Mouse (Mus musculus): ENCODE results near the gene Col6a4. TPM values are rescaled to one million over a fixed set of nuclear protein-coding genes. Genes with fewer than 3 reads are reported as not detected.

The Col6a4 gene
- not detected for polyA plus RNA-seq (2017; shearing (Covaris generic))

DNA sequence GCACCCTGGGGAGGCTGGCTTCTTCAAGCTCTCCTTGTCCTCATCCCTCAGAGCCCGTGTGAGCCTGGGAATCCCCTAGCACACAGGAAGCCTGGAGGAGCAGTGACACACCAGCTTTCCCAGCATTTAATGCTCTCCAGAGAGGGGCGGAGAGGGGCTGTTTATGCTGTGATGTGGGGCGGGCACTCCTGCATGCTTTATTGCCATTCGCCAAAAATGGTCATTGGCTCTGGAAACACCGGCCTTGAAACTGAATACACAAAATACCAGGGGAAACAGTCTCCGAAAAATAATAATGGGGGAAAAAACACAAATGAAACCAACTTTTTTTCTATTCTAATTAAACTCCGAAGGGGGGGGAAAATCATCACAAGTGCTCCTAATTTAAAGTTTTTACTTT lies at the start of gene Col6a4:
Gene Col6a4 (minus strand): TSS at position 101 of the 400 bp plus-strand sequence.

DNA sequence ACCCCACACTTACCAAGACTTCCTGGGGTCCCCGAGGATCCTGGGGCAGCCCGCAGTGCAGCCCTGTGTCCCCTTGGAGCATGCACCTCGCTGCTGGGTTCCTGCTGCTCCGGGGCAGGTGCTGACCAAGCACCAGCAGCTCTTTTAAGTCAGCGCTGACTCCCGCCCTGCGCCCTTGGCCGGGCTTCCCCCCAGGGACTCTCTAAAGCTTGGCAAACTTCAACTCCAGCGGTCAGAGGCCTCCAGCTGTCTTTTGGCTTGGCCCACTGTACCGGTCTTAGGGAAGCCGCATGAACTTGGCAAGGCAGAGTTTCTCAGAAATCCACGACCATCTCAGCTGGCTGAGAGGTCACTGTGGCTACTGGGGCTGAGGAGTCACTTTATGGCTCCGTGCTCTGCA lies 136.1 kb downstream of the Col6a4 start, which contains the start of gene Col6a5:
Gene Col6a5 (minus strand): TSS at position 111 of the 400 bp plus-strand sequence.

Other genes with a start within 250 kb of the Col6a4 start
- gene Col6a5, start 136.1 kb downstream of the Col6a4 start, polyA plus RNA-seq (2017; shearing (Covaris generic)): 0.05 TPM
- gene Glyctk, start 61.4 kb upstream of the Col6a4 start, polyA plus RNA-seq (2017; shearing (Covaris generic)): 3.6 TPM
- 52.4 TPM for gene Wdr82, start 74.1 kb upstream of the Col6a4 start, polyA plus RNA-seq (2017; shearing (Covaris generic))
- gene Ppm1m, start 103.0 kb upstream of the Col6a4 start, polyA plus RNA-seq (2017; shearing (Covaris generic)): 43.8 TPM
- gene Twf2, start 106.3 kb upstream of the Col6a4 start, polyA plus RNA-seq (2017; shearing (Covaris generic)): 100 TPM
- not detected for gene Tlr9, start 125.8 kb upstream of the Col6a4 start, polyA plus RNA-seq (2017; shearing (Covaris generic))
- gene Alas1, start 151.9 kb upstream of the Col6a4 start, polyA plus RNA-seq (2017; shearing (Covaris generic)): 24.7 TPM
- 4.0 TPM for gene Poc1a, start 184.3 kb upstream of the Col6a4 start, polyA plus RNA-seq (2017; shearing (Covaris generic))